Mouse (Mus musculus) MEL (cell line): Measurements from ENCODE around the gene Gatc. TPM values are rescaled to one million over a fixed set of nuclear protein-coding genes. Genes with fewer than 3 reads are reported as not detected.

ENCODE experiments used
- DNase-seq: peaks from one replicate; pipeline ENCODE4 v3.0.0; 2011; ENCODE audit warnings: low read depth, low spot score
- H3K27ac ChIP-seq: 2 replicates; pipeline ENCODE4 v1.5.1; 2012; ENCODE audit warnings: low read depth, mild to moderate bottlenecking, control low read depth, low read length, moderate library complexity; ENCODE audit not compliant: control insufficient read depth
- H3K27me3 ChIP-seq, 2 experiments: fragments of 150-350 bp in 1 of 2; sonication (generic) in 1 of 2; 2 replicates each; pipeline ENCODE4 v1.6.1; 2012; ENCODE audit warnings: low read length in 2 of 2, mild to moderate bottlenecking in 2 of 2, improper control_type of control experiment in 1 of 2, moderate library complexity in 1 of 2; ENCODE audit not compliant: insufficient read depth in 2 of 2, control insufficient read depth in 1 of 2
- H3K36me3 ChIP-seq, 2 experiments: 2 replicates each; pipeline ENCODE4 v1.6.1; 2012 to 2014; ENCODE audit warnings: low read length in 2 of 2, improper control_type of control experiment in 1 of 2, inconsistent platforms in 1 of 2, mild to moderate bottlenecking in 1 of 2; ENCODE audit not compliant: insufficient read depth in 2 of 2, control insufficient read depth in 1 of 2
- H3K4me1 ChIP-seq, 2 experiments: fragments of 150-350 bp in 1 of 2; sonication (generic) in 1 of 2; 2 replicates each; pipeline ENCODE4 v1.6.1; 2012; ENCODE audit warnings: low read length in 2 of 2, improper control_type of control experiment in 1 of 2, mild to moderate bottlenecking in 1 of 2; ENCODE audit not compliant: insufficient read depth in 2 of 2, control insufficient read depth in 1 of 2
- H3K4me3 ChIP-seq, 2 experiments: fragments of 150-350 bp in 1 of 2; sonication (generic) in 1 of 2; 2 replicates each; pipeline ENCODE4 v1.5.1; 2012; ENCODE audit warnings: low read depth in 2 of 2, low read length in 2 of 2, mild to moderate bottlenecking in 2 of 2, moderate library complexity in 2 of 2, control low read depth in 1 of 2, improper control_type of control experiment in 1 of 2; ENCODE audit not compliant: control insufficient read depth in 1 of 2, insufficient read depth in 1 of 2
- H3K79me2 ChIP-seq: 2 replicates; pipeline ENCODE4 v1.6.1; 2012; ENCODE audit warnings: mild to moderate bottlenecking, low read length, moderate library complexity; ENCODE audit not compliant: control insufficient read depth, poor library complexity, insufficient read depth
- H3K9ac ChIP-seq: 2 replicates; pipeline ENCODE4 v1.6.1; 2012; ENCODE audit warnings: low read depth, mild to moderate bottlenecking, control low read depth, low read length, moderate library complexity; ENCODE audit not compliant: control insufficient read depth, poor library complexity, severe bottlenecking
- H3K9me3 ChIP-seq: fragments of 150-350 bp; sonication (generic); replicated peaks from 2 replicates; pipeline ENCODE4 v1.6.1; 2012; ENCODE audit warnings: mild to moderate bottlenecking, low read length, improper control_type of control experiment, moderate library complexity; ENCODE audit not compliant: insufficient read depth
- BHLHE40 ChIP-seq: IDR thresholded peaks from 2 replicates; pipeline ENCODE4 v1.6.1; 2012; ENCODE audit warnings: low read depth, mild to moderate bottlenecking, inconsistent platforms, low read length, improper control_type of control experiment, borderline replicate concordance
- CHD1 ChIP-seq: IDR thresholded peaks from 2 replicates; pipeline ENCODE4 v1.6.1; 2012; ENCODE audit warnings: low read depth, mild to moderate bottlenecking, inconsistent platforms, low read length, improper control_type of control experiment
- CTCF ChIP-seq, 3 experiments: IDR thresholded peaks in 2 of 3; conservative IDR thresholded peaks in 1 of 3; 2 replicates each; pipeline ENCODE4 v1.5.1; 2011 to 2012; ENCODE audit warnings: low read length in 3 of 3, low read depth in 2 of 3, mild to moderate bottlenecking in 2 of 3, improper control_type of control experiment in 1 of 3, inconsistent platforms in 1 of 3, mixed read lengths in 1 of 3, moderate library complexity in 1 of 3; ENCODE audit not compliant: control insufficient read depth in 1 of 3, insufficient read depth in 1 of 3, poor library complexity in 1 of 3, severe bottlenecking in 1 of 3
- ETS1 ChIP-seq: IDR thresholded peaks from 2 replicates; pipeline ENCODE4 v1.6.1; 2012; ENCODE audit warnings: low read depth, mild to moderate bottlenecking, inconsistent platforms, low read length, improper control_type of control experiment, moderate library complexity
- GABPA ChIP-seq: IDR thresholded peaks from 2 replicates; pipeline ENCODE4 v1.6.1; 2012; ENCODE audit warnings: low read depth, mild to moderate bottlenecking, inconsistent platforms, low read length, improper control_type of control experiment, moderate library complexity
- HCFC1 ChIP-seq: IDR thresholded peaks from 2 replicates; pipeline ENCODE4 v1.6.1; 2012; ENCODE audit warnings: low read depth, mild to moderate bottlenecking, inconsistent platforms, low read length, improper control_type of control experiment, moderate library complexity
- KAT2A ChIP-seq: conservative IDR thresholded peaks from 2 replicates; pipeline ENCODE4 v1.6.1; 2012; ENCODE audit warnings: low read depth, low read length, improper control_type of control experiment, inconsistent platforms
- MAFK ChIP-seq: IDR thresholded peaks from 2 replicates; pipeline ENCODE4 v1.6.1; 2011; ENCODE audit warnings: low read depth, mild to moderate bottlenecking, low read length, improper control_type of control experiment, borderline replicate concordance
- MAX ChIP-seq: IDR thresholded peaks from 2 replicates; pipeline ENCODE4 v1.6.1; 2011; ENCODE audit warnings: low read length, improper control_type of control experiment
- MYB ChIP-seq: IDR thresholded peaks from 2 replicates; pipeline ENCODE4 v1.6.1; 2011; ENCODE audit warnings: mild to moderate bottlenecking, low read depth, low read length, improper control_type of control experiment
- NELFE ChIP-seq: IDR thresholded peaks from 2 replicates; pipeline ENCODE4 v1.6.1; 2011; ENCODE audit warnings: low read depth, low read length, improper control_type of control experiment
- POLR2AphosphoS2 ChIP-seq: IDR thresholded peaks from 2 replicates; pipeline ENCODE4 v1.6.1; 2011; ENCODE audit warnings: low read length, improper control_type of control experiment
- POLR2AphosphoS5 ChIP-seq: IDR thresholded peaks from 2 replicates; pipeline ENCODE4 v1.6.1; 2012; ENCODE audit warnings: low read depth, borderline replicate concordance, mild to moderate bottlenecking, inconsistent platforms, low read length, moderate library complexity, mixed read lengths
- RAD21 ChIP-seq: IDR thresholded peaks from 2 replicates; pipeline ENCODE4 v1.6.1; 2011; ENCODE audit warnings: mild to moderate bottlenecking, low read depth, low read length, improper control_type of control experiment
- RCOR1 ChIP-seq: IDR thresholded peaks from 2 replicates; pipeline ENCODE4 v1.6.1; 2012; ENCODE audit warnings: low read depth, mild to moderate bottlenecking, inconsistent platforms, low read length, improper control_type of control experiment
- SIN3A ChIP-seq: IDR thresholded peaks from 2 replicates; pipeline ENCODE4 v1.6.1; 2012; ENCODE audit warnings: low read length, improper control_type of control experiment, inconsistent platforms
- SMC3 ChIP-seq: IDR thresholded peaks from 2 replicates; pipeline ENCODE4 v1.6.1; 2011; ENCODE audit warnings: low read depth, low read length, improper control_type of control experiment
- TAL1 ChIP-seq: IDR thresholded peaks from 2 replicates; pipeline ENCODE4 v1.6.1; 2012; ENCODE audit warnings: mild to moderate bottlenecking, inconsistent platforms, low read length, moderate library complexity, mixed read lengths
- TBP ChIP-seq: IDR thresholded peaks from 2 replicates; pipeline ENCODE4 v1.8.0; 2011; ENCODE audit warnings: low read depth, low read length, improper control_type of control experiment
- TCF12 ChIP-seq: IDR thresholded peaks from 2 replicates; pipeline ENCODE4 v1.6.1; 2014; ENCODE audit warnings: low read depth, mild to moderate bottlenecking, inconsistent platforms, low read length, improper control_type of control experiment, moderate library complexity
- USF1 ChIP-seq: IDR thresholded peaks from 2 replicates; pipeline ENCODE4 v1.6.1; 2014; ENCODE audit warnings: low read depth, mild to moderate bottlenecking, inconsistent platforms, low read length, improper control_type of control experiment, moderate library complexity
- USF2 ChIP-seq, 2 experiments: IDR thresholded peaks; 2 replicates each; pipeline ENCODE4 v1.6.1; 2011 to 2012; ENCODE audit warnings: improper control_type of control experiment in 2 of 2, low read length in 2 of 2, borderline replicate concordance in 1 of 2, inconsistent platforms in 1 of 2, low read depth in 1 of 2, mild to moderate bottlenecking in 1 of 2; ENCODE audit not compliant: insufficient read depth in 1 of 2
- ZKSCAN1 ChIP-seq: IDR thresholded peaks from 2 replicates; pipeline ENCODE4 v1.6.1; 2012; ENCODE audit warnings: low read depth, mild to moderate bottlenecking, inconsistent platforms, low read length, improper control_type of control experiment, moderate library complexity
- ZNF384 ChIP-seq: IDR thresholded peaks from 2 replicates; pipeline ENCODE4 v1.6.1; 2012; ENCODE audit warnings: low read depth, mild to moderate bottlenecking, inconsistent platforms, low read length, improper control_type of control experiment
- polyA plus RNA-seq, 2 experiments: library from polyadenylated mRNA; stranded (reverse) in 1 of 2; unstranded in 1 of 2; fragments of >175 nt in 1 of 2; fragments of >200 nt in 1 of 2; gene quantifications; 2 replicates each; pipeline versions ENCODE4 v1.2.1 to v1.2.4; 2012; ENCODE audit warnings: low replicate concordance in 2 of 2, low read depth in 1 of 2; ENCODE audit not compliant: insufficient read length in 2 of 2, insufficient read depth in 1 of 2, missing spikeins in 1 of 2
- total RNA-seq: library from RNA; depleted of rRNA; stranded (reverse); fragments of 300-350 nt; gene quantifications from 2 replicates; pipeline ENCODE4 v1.2.3, GENCODE M21; 2012

Gatc gene
- total and polyA plus RNA-seq, 3 experiments, result 6.5 to 32.2 TPM; not detected in 1

GRCm38 (mm10) chr5:115300035-115300744 lies 40.8 kb downstream of the Gatc start:
- Histone ChIP-seq H3K79me2 (peaks cover 20% of the 10 kb centered on the region), H3K4me1 (peaks cover 0 to 17% of the 10 kb centered on the region in 2 experiments; a peak in 3 of 4 replicates), H3K9me3 (no peaks in the 10 kb centered on the region), H3K27me3 (no peaks in the 10 kb centered on the region), H3K36me3 (peaks cover 15 to 24% of the 10 kb centered on the region in 2 experiments), H3K9ac (peak overlapping the region; percentile 81), H3K4me3 (peak overlapping the region; percentile 86 to 89), H3K27ac (peak overlapping the region; percentile 73)
- DNase-seq, result peak; percentile 73
- TF ChIP-seq ETS1 (0 out of 2 replicates have a peak, but pooled peaks have one; percentile 27), GABPA (no peak), MAFK (no peak), POLR2AphosphoS5 (no peak), TCF12 (no peak), USF2 (IDR thresholded peaks at IDR 0.05; ENCODE audit: borderline replicate concordance in 1 of 2, insufficient read depth in 1 of 2, low read depth in 1 of 2, low read length in 2 of 2) (no peak), TAL1 (no peak), BHLHE40 (no peak), ZKSCAN1 (no peak), CHD1 (peak; percentile 64; the same call in 1 of the 2 replicates), NELFE (no peak), KAT2A (no peak), MAX (no peak), USF1 (no peak), ZNF384 (peak; percentile 91), CTCF (IDR thresholded peaks at IDR 0.05 in 2 of 3, conservative IDR thresholded peaks at IDR 0.05 in 1 of 3; ENCODE audit: control insufficient read depth in 1 of 3, insufficient read depth in 1 of 3, low read depth in 2 of 3, low read length in 3 of 3, poor library complexity in 1 of 3, severe bottlenecking in 1 of 3) (peak in 2 of 3 experiments; percentile 5 to 21; a peak in 2 of 6 replicates), RAD21 (no peak; the same call in none of the 2 replicates), TBP (no peak), MYB (no peak), SIN3A (peak; percentile 76), SMC3 (peak; percentile 29), HCFC1 (no peak), RCOR1 (no peak), POLR2AphosphoS2 (no peak)
